Comparison of ENCODE assay signal across 28 mouse cellular contexts in the genomic region with DNA sequence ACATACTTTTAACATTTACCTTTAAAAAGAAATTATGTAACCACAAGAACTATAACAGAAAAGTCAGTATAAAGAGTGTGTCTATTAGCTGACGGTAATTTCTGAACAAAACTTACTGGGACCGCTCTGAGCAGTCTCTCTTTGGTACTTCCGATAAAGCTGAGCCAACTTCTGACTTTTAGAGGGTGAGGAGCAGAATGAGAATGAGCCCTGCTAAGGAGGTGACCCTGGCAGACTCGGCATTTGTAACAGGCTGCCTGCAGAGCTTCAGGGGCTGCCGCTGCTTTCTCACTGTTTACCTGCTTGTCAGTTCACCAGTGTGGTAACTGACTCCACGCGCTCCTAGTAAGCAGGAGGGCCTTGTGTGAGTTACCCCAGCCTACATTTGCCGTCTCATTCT. TPM values are rescaled to one million over a fixed set of nuclear protein-coding genes. Genes with fewer than 3 reads are reported as not detected.
DNase-seq lines count a peak whose midpoint lies in the region; ATAC-seq and TF ChIP-seq lines count a peak whose summit lies in the region.
"Had no signal": no experiment of that assay in that cellular context is flagged by ENCODE, and none has a peak within 500 bp of the region (broad histone marks: within the 10 kb centered on the region; RNA-seq: fewer than 3 reads in every experiment).

No protein-coding gene starts in this region.

- H3K27me3 ChIP-seq in hindbrain, postnatal 0 days (ENCODE audit: insufficient read depth, low read length), result no peaks in the 10 kb centered on the region
- no peaks in the 10 kb centered on the region for H3K27me3 ChIP-seq in hindbrain, embryonic 11.5 days (ENCODE audit: control insufficient read depth, insufficient read depth, low read length)
- no peaks in the 10 kb centered on the region for H3K27me3 ChIP-seq in neural tube, embryonic 15.5 days (replicated peaks)
- H3K27me3 ChIP-seq: CH12.LX; forebrain, embryonic 13.5 days; heart, embryonic 13.5 days had no signal

- peaks cover 9% of the 10 kb centered on the region for H3K36me3 ChIP-seq in hindbrain, postnatal 0 days (ENCODE audit: insufficient read depth, low read length)
- H3K36me3 ChIP-seq in hindbrain, embryonic 11.5 days (ENCODE audit: control insufficient read depth, insufficient read depth, low read length), result no peaks in the 10 kb centered on the region
- peaks cover 14% of the 10 kb centered on the region for H3K36me3 ChIP-seq in neural tube, embryonic 15.5 days

- H3K9ac ChIP-seq in hindbrain, postnatal 0 days (replicated peaks; ENCODE audit: low read length), result no peak overlapping the region
- H3K9ac ChIP-seq in hindbrain, embryonic 11.5 days (ENCODE audit: low read depth, low read length), result no peak overlapping the region
- no peak overlapping the region for H3K9ac ChIP-seq in neural tube, embryonic 15.5 days (replicated peaks)
- H3K9ac ChIP-seq: forebrain, embryonic 13.5 days; heart, embryonic 13.5 days had no signal

- no peaks in the 10 kb centered on the region for H3K9me3 ChIP-seq in hindbrain, postnatal 0 days (ENCODE audit: low read length)
- no peaks in the 10 kb centered on the region for H3K9me3 ChIP-seq in hindbrain, embryonic 11.5 days (ENCODE audit: control insufficient read depth, low read length)
- no peaks in the 10 kb centered on the region for H3K9me3 ChIP-seq in neural tube, embryonic 15.5 days (replicated peaks)
- H3K9me3 ChIP-seq: forebrain, embryonic 10.5 days; forebrain, embryonic 13.5 days; heart, embryonic 10.5 days; heart, embryonic 13.5 days had no signal

- H3K4me1 ChIP-seq in hindbrain, postnatal 0 days (ENCODE audit: insufficient read depth, low read length), result no peaks in the 10 kb centered on the region
- H3K4me1 ChIP-seq in hindbrain, embryonic 11.5 days (replicated peaks; ENCODE audit: control insufficient read depth, insufficient read depth, low read length), result no peaks in the 10 kb centered on the region
- no peaks in the 10 kb centered on the region for H3K4me1 ChIP-seq in neural tube, embryonic 15.5 days
- H3K4me1 ChIP-seq: forebrain, embryonic 10.5 days; forebrain, embryonic 13.5 days; heart, embryonic 10.5 days; heart, embryonic 13.5 days had no signal

- ATAC-seq in hindbrain, postnatal 0 days, result peak; percentile 75; the same call in 1 of the 2 replicates
- no peak for ATAC-seq in hindbrain, embryonic 11.5 days (ENCODE audit: low FRiP score)
- 0 out of 2 replicates have a peak, but pooled peaks have one; percentile 31 for ATAC-seq in neural tube, embryonic 15.5 days (ENCODE audit: low FRiP score)
- ATAC-seq: forebrain, embryonic 13.5 days; forebrain, embryonic 16.5 days; intestine, postnatal 0 days had no signal

- DNase-seq in heart, adult 11 months, result peak; percentile 82
- no peak for DNase-seq in heart, postnatal 14 days
- DNase-seq in hindbrain, postnatal 0 days (ENCODE audit: low spot score), result peak; percentile 41
- no peak for DNase-seq in hindbrain, embryonic 11.5 days (ENCODE audit: low spot score)
- DNase-seq in neural tube, embryonic 10.5 days (ENCODE audit: extremely low spot score, low spot score), result no peak
- no peak for DNase-seq in embryo, embryonic 9.5 days (ENCODE audit: extremely low spot score)
- DNase-seq: adrenal gland, adult 2 months; adrenal gland, postnatal 14 days; B cell, adult 2 months; cerebellum, adult 11-12 months; cerebellum, adult 8-10 months; cerebellum, postnatal 36 days; embryo, embryonic 11 days; gastrocnemius, postnatal 25 days; heart, adult 2 months had no signal

- intact Hi-C loops in heart, postnatal 14 days (cut with DNase I), result no loop called here

- H3K4me2 ChIP-seq in hindbrain, postnatal 0 days (ENCODE audit: low read depth, low read length), result no peak overlapping the region
- no peak overlapping the region for H3K4me2 ChIP-seq in hindbrain, embryonic 11.5 days (replicated peaks; ENCODE audit: low read depth, low read length)
- H3K4me2 ChIP-seq in neural tube, embryonic 15.5 days, result no peak overlapping the region
- H3K4me2 ChIP-seq: forebrain, embryonic 13.5 days; heart, embryonic 13.5 days had no signal

- H3K27ac ChIP-seq in hindbrain, postnatal 0 days, result peak overlapping the region; percentile 32; the same call in 1 of the 2 replicates
- H3K27ac ChIP-seq in hindbrain, embryonic 11.5 days (ENCODE audit: low read depth, low read length), result no peak overlapping the region
- peak overlapping the region; percentile 20; the same call in 1 of the 2 replicates for H3K27ac ChIP-seq in neural tube, embryonic 15.5 days (replicated peaks)
- H3K27ac ChIP-seq: forebrain, embryonic 10.5 days; forebrain, embryonic 13.5 days; heart, adult 2 months; heart, embryonic 10.5 days; heart, embryonic 13.5 days had no signal

- TF ChIP-seq CTCF in hindbrain, postnatal 0 days (IDR thresholded peaks at IDR 0.05; ENCODE audit: low read depth), result no peak

- WGBS in hindbrain, postnatal 0 days, result 60% methylated on average over 8 of the region's 8 CpGs
- 76% methylated on average over 8 of the region's 8 CpGs for WGBS in hindbrain, embryonic 11.5 days
- WGBS in neural tube, embryonic 15.5 days, result 72% methylated on average over 8 of the region's 8 CpGs

- H3K4me3 ChIP-seq in hindbrain, postnatal 0 days (ENCODE audit: low read length), result no peak overlapping the region
- no peak overlapping the region for H3K4me3 ChIP-seq in hindbrain, embryonic 11.5 days (ENCODE audit: low read depth, low read length)
- no peak overlapping the region for H3K4me3 ChIP-seq in neural tube, embryonic 15.5 days (replicated peaks)
- H3K4me3 ChIP-seq: forebrain, embryonic 10.5 days; forebrain, embryonic 13.5 days; heart, adult 2 months; heart, embryonic 10.5 days; heart, embryonic 13.5 days had no signal

RNA-seq across cellular contexts. Expression of gene Pdzk1, which starts 46.8 kb away (rescaled TPM):
- total RNA-seq in heart, postnatal 14 days (2021), result under 1 TPM in 1 of 2 experiments, not detected in 1; 0.12 TPM
- 0.05 TPM in 1 of 2 replicates, not detected in the other for total RNA-seq in hindbrain, postnatal 0 days (2014; rRNA removed)
- 0.24 TPM in 1 of 2 replicates, not detected in the other for polyA plus RNA-seq in hindbrain, postnatal 0 days (2015; fragmentation: Nextera tagmentation; extraction: Ambion mirVana)
- polyA plus RNA-seq in hindbrain, embryonic 11.5 days (2014; fragmentation: Nextera tagmentation; extraction: Ambion mirVana), result not detected in 2 replicates
- 0.12 and 0.34 TPM in 2 replicates for polyA plus RNA-seq in neural tube, embryonic 15.5 days (2015; fragmentation: Nextera tagmentation; extraction: Ambion mirVana)
- total RNA-seq: gastrocnemius, postnatal 25 days; heart, adult 2 months; heart, postnatal 25 days had no signal
- polyA plus RNA-seq: adrenal gland, adult 2 months; embryonic facial prominence, embryonic 11.5 days; embryonic facial prominence, embryonic 14.5 days; forebrain, embryonic 10.5 days; forebrain, embryonic 13.5 days had no signal

RNA-seq across cellular contexts. Expression of gene Cd160, which starts 46.9 kb away (rescaled TPM):
- not detected for total RNA-seq in heart, postnatal 14 days (2021)
- not detected in 2 replicates for total RNA-seq in hindbrain, postnatal 0 days (2014; rRNA removed)
- polyA plus RNA-seq in hindbrain, postnatal 0 days (2015; fragmentation: Nextera tagmentation; extraction: Ambion mirVana), result 0.06 and 0.13 TPM in 2 replicates
- 0.18 and 0.20 TPM in 2 replicates for polyA plus RNA-seq in hindbrain, embryonic 11.5 days (2014; fragmentation: Nextera tagmentation; extraction: Ambion mirVana)
- polyA plus RNA-seq in neural tube, embryonic 15.5 days (2015; fragmentation: Nextera tagmentation; extraction: Ambion mirVana), result 0.19 and 6.5 TPM in 2 replicates
- total RNA-seq: adrenal gland, adult 2 months; adrenal gland, postnatal 14 days; CH12.LX; gastrocnemius, adult 18-20 months; gastrocnemius, postnatal 25 days; heart, adult 2 months; heart, postnatal 25 days had no signal
- polyA plus RNA-seq: cortical plate, adult 2 months; embryonic facial prominence, embryonic 11.5 days had no signal

RNA-seq across cellular contexts. Expression of gene Rnf115, which starts 54.8 kb away (rescaled TPM):
- total RNA-seq in heart, postnatal 14 days (2021), result 10 to 100 TPM; 20.7 to 23.2 TPM
- total RNA-seq in hindbrain, postnatal 0 days (2014; rRNA removed), result 47.9 and 53.8 TPM in 2 replicates
- 76.6 and 81.2 TPM in 2 replicates for polyA plus RNA-seq in hindbrain, postnatal 0 days (2015; fragmentation: Nextera tagmentation; extraction: Ambion mirVana)
- polyA plus RNA-seq in hindbrain, embryonic 11.5 days (2014; fragmentation: Nextera tagmentation; extraction: Ambion mirVana), result 90.0 and 90.4 TPM in 2 replicates
- 76.7 and 77.9 TPM in 2 replicates for polyA plus RNA-seq in neural tube, embryonic 15.5 days (2015; fragmentation: Nextera tagmentation; extraction: Ambion mirVana)

RNA-seq across cellular contexts. Expression of gene Polr3c, which starts 54.8 kb away (rescaled TPM):
- 10 to 100 TPM; 21.8 to 24.3 TPM for total RNA-seq in heart, postnatal 14 days (2021)
- total RNA-seq in hindbrain, postnatal 0 days (2014; rRNA removed), result 10.9 and 11.7 TPM in 2 replicates
- polyA plus RNA-seq in hindbrain, postnatal 0 days (2015; fragmentation: Nextera tagmentation; extraction: Ambion mirVana), result 26.3 and 29.1 TPM in 2 replicates
- polyA plus RNA-seq in hindbrain, embryonic 11.5 days (2014; fragmentation: Nextera tagmentation; extraction: Ambion mirVana), result 38.0 and 38.1 TPM in 2 replicates
- polyA plus RNA-seq in neural tube, embryonic 15.5 days (2015; fragmentation: Nextera tagmentation; extraction: Ambion mirVana), result 31.5 and 35.7 TPM in 2 replicates

Comparison
In these comparisons a context has a peak if more than half of its experiments do, and no peak if none do; other contexts are left out.
1. DNase-seq: peak in heart, adult 11 months (single experiment) and hindbrain, postnatal 0 days (single experiment); none in heart, postnatal 14 days (0 of 2), hindbrain, embryonic 11.5 days (single experiment), neural tube, embryonic 10.5 days (single experiment) and embryo, embryonic 9.5 days (single experiment).